Mouse (Mus musculus) right cerebral cortex, postnatal 4 days (tissue): ENCODE measurements around the gene Gstp2.
A peak's percentile ranks its signal among the peaks of the same experiment; 100 is the strongest.
"Not testable (repeated sequence)": the region's sequence is repeated elsewhere in the genome, so short reads cannot be mapped to it uniquely, and the experiment has no call there.

Experiments used
- DNase-seq: peaks from one replicate; pipeline ENCODE4 v3.0.0-alpha.2; 2022

Gene Gstp2

GRCm38 (mm10) chr19:4068717-4069410 lies 23.0 kb upstream of the Gstp2 start:
- DNase-seq, result no peak

DNA sequence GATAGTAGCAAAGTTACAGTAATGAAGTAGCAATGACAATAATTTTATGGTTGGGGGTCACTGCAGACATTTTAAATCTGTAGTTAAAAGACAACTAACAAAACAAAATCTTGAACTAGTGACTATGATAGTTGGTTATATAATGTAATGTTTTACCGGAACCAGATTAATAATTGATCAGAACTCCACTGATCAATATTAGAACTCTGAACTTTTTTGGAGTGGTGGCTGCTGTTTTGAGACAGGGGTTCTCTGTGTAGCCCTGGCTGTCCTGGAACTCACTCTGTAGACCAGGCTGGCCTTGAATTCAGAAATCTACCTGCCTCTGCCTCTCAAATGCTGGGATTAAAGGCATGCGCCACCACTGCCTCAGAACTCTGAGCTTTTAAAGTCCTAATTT lies 22.4 kb upstream of the Gstp2 start:
- not testable (repeated sequence) for DNase-seq

GRCm38 (mm10) chr19:4066877-4067276 lies 21.1 kb upstream of the Gstp2 start:
- DNase-seq, result no peak

- no peak for DNase-seq
Observed at GRCm38 (mm10) chr19:4066280-4066679, 20.5 kb upstream of the Gstp2 start.

DNA sequence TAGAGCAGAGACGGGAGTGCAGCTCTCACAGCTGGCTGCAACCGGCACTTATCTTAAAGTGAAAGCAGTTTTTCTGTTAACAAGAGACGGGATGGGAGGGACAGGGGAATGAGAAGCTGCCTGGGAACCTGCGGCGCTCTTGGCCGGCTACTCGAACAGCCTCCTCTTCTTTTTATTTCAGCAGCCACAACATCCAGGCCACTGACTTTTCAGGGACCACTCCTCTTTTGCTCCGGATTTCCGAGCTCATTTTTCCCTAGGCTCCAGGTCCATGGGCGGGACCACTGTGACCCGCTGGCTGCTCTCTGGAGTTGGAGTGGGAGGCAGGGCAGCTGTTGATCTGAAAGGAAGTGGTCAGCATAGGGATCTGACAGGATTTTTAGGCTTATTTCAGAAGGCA lies 18.7 kb upstream of the Gstp2 start:
- DNase-seq, result not testable (repeated sequence)

DNA sequence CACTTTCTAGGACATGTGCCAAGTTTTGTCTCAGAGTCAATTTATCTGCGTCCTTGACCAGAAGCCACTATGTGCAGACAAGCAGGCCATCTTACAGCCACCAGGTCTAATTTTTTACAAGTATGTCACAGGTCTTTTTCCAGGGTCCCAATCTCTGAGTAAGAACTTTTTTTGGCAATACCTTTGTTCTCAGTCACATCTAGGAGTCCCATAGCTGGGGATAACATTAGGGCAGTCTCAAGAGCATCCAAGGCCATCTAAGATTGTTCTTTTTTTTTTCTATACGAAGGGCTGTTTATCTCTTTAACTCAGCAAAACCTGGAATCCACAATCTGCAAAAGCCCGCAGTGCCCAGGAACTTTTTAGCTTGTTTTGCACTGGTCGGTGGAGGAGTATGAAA lies 17.5 kb upstream of the Gstp2 start:
- not testable (repeated sequence) for DNase-seq

- DNase-seq, result no peak
Observed at GRCm38 (mm10) chr19:4060899-4061465, 15.2 kb upstream of the Gstp2 start.

DNA sequence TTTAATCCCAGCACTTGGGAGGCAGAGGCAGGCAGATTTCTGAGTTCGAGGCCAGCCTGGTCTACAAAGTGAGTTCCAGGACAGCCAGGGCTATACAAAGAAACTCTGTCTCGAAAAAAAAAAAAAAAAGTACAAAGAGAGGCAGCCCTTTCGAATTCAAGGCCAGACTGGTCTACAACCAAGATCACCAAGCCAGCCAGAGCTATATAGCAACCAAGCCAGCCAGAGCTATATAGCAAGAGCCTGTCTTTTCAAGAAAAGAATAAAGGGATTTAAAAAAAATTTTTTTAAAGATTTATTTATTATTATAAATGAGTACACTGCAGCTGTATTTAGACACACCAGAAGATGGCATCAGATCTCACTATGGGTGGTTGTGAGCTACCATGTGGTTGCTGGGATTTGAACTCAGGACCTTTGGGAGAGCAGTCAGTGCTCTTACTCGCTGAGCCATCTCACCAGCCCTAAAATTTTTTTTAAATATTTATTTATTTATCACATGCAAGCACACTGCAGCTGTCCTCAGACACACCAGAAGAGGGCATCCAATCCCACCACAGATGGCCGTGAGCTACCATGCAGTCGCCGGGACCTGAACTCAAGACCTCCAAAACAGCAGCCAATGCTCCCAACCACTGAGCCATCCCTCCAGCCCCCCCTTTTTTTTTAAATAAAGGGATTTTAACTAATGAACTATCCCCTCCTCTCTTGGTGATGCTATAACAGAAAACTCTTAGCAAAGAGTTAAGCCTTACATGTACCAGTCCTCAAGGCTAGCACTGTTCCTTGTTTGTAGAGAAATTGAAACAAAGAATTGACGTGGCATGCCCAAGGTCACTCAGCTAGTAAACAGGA lies 14.4 kb upstream of the Gstp2 start:
- not testable (repeated sequence) for DNase-seq

- DNase-seq, result no peak
Observed at GRCm38 (mm10) chr19:4059069-4059740, 13.4 kb upstream of the Gstp2 start, which contains the start of gene Gstp3. TSS of gene Gstp3 (minus strand) at chr19:4059569.

GRCm38 (mm10) chr19:4058581-4058980 lies 12.8 kb upstream of the Gstp2 start:
- DNase-seq, result no peak

DNA sequence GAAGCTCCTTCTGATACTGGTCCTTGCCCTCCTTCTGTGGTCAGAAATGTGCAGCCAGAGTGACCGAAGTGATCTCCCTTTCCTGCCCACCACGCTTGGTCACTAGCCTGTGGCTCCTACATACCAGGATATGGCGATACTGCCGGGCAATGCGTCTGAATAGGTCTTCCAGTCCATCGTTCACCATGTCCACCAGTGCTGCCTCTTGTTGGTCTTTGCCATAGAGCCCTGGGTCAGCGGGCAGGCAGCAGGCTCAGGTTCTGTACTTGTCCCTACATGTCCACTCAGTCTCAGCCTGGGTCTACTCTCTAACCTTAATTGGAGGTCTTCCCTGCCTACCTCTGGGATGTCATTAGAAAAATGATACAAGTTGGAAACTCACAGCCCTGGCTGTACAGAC lies 12.1 kb upstream of the Gstp2 start:
- DNase-seq, result no peak

DNA sequence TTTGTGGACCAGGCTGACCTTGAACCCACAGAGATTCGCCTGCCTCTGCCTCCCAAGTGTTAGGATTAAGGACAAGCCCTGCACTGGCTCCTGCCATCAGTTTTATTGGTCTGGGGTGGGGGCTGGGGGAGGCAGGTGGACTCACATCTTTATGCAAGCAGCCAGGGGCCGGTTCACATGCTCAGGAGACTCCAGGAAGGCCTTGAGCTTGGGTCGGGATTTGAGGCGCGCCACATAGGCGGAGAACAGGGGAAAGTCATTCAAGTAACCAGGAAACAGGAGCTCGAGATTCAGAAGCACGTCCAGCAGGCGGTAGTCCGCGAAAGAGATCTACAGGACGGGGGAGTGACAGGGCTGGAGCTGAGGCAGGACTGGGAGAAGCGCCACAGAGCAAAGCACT lies 11.6 kb upstream of the Gstp2 start:
- DNase-seq, result no peak

GRCm38 (mm10) chr19:4056727-4057126 lies 10.9 kb upstream of the Gstp2 start:
- DNase-seq, result no peak

DNA sequence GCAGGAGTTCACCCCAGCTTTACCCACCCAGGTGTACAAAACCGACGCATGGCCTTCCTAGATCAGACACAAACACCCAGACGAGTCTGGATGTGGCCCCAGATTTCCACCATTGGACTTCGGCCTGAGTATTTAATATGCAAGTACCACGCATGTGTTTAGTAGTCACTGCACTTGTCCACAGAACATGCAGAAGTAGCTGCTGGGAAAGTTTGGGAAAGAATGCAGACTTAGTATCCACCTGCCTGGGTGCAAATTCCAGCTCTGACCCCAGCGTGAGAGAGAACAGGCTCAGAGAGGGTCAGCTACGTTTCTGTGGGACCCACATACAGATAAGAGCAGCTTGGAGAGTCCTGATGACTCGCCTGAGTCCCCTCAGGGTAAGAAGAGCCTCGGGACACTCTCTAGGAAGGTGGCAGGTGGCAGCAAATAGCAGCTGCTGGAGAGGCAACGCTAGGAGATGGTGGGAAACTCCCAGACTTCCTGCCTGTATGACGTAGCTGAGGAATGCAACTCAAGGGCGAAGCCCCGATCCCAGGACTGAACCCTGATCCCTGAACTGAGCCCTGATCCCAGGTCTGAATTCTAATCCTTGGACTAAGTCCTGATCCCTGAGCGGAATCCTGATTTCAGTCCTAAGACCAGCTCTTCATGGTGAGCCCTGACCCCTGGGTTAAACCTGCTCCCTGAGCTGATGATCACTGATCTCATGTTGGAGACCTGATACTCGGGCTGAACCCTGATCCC lies 10.3 kb upstream of the Gstp2 start:
- DNase-seq, result no peak

- DNase-seq, result no peak
Observed at GRCm38 (mm10) chr19:4055216-4055946, 9.6 kb upstream of the Gstp2 start.

DNA sequence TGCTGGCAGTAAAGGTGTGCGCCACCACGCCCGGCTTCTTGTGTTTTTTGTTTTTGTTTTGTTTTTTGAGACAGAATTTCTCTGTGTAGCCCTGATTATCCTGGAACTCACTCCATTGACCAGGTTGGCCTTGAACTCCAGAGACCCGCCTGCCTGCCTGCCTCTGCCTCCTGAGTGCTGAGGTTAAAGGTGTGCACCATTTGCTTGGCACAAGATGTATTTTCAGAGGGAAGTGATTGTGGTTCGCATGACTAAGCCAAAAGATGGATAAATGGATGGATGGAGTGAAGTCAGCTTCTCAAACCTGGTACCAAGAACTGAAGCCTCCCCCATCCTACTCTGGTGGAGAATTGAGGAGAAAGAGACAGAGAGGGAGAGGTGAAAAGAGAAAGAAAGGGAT lies 8.8 kb upstream of the Gstp2 start:
- DNase-seq, result no peak

- no peak for DNase-seq
Observed at GRCm38 (mm10) chr19:4052516-4053030, 6.8 kb upstream of the Gstp2 start.

- peak; percentile 78 for DNase-seq
Observed at GRCm38 (mm10) chr19:4051741-4052515, 6.1 kb upstream of the Gstp2 start.

DNA sequence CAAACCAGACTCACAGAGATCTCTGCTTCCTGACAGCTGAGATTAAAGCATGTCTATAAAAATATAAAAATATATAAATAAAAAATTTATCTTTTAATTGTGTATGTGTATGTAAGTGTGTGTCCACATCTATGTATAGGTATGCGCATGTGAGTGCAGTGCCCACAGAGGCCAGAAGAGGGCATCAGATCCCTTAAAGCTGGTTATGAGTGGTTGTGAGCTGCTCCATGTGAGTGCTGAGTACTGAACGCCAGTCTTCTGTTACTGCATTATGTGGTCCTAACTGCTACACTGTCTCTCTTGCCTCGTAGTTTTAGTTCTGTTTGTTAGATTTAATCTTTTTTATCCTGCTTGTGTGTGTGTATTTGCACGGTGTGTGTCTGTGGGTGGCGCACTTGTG lies 5.2 kb upstream of the Gstp2 start:
- DNase-seq, result no peak

GRCm38 (mm10) chr19:4049069-4049468 lies 3.2 kb upstream of the Gstp2 start:
- not testable (repeated sequence) for DNase-seq

- DNase-seq, result peak; percentile 87
Observed at GRCm38 (mm10) chr19:4047859-4048258, 2.0 kb upstream of the Gstp2 start.
